Mouse (Mus musculus): ENCODE data around the gene Fuk.
"Not testable (repeated sequence)": the region's sequence is repeated elsewhere in the genome, so short reads cannot be mapped to it uniquely, and the experiment has no call there.

- TF ChIP-seq MAFK (IDR thresholded peaks at IDR 0.05; ENCODE audit: insufficient read depth, low read depth, low read length); ZC3H11A (IDR thresholded peaks at IDR 0.05; ENCODE audit: borderline replicate concordance, low read depth, low read length); HCFC1 (IDR thresholded peaks at IDR 0.05; ENCODE audit: borderline replicate concordance, insufficient read depth, low read length): not testable (repeated sequence)
Measured at GRCm38 (mm10) chr8:110909850-110910249, 7.6 kb upstream of the Fuk start.
